Mouse (Mus musculus) midbrain, embryonic 11.5 days (tissue): ENCODE measurements around the gene Hap1. TPM values are rescaled to one million over a fixed set of nuclear protein-coding genes. Genes with fewer than 3 reads are reported as not detected.
A peak's percentile ranks its signal among the peaks of the same experiment; 100 is the strongest.

ENCODE experiments used
- ATAC-seq: fragments of 200-750 bp; cut with Nextera tagmentation; 2 replicates; pipeline ENCODE4 v1.8.0; 2017; ENCODE audit warnings: moderate TSS enrichment, moderate library complexity; ENCODE audit not compliant: low FRiP score
- DNase-seq: peaks from one replicate; pipeline ENCODE4 v3.0.0; 2015; ENCODE audit warnings: low spot score; ENCODE audit errors: missing footprints
- H3K27ac ChIP-seq: fragments of 300-500 bp; sonication (generic); 2 replicates; pipeline ENCODE4 v1.5.1; 2014; ENCODE audit warnings: low read depth, low read length
- H3K27me3 ChIP-seq: fragments of 300-500 bp; sonication (generic); 2 replicates; pipeline ENCODE4 v1.6.1; 2014; ENCODE audit warnings: mild to moderate bottlenecking, low read length, moderate library complexity, mixed read lengths; ENCODE audit not compliant: control insufficient read depth, insufficient read depth
- H3K36me3 ChIP-seq: fragments of 300-500 bp; sonication (generic); 2 replicates; pipeline ENCODE4 v1.6.1; 2014; ENCODE audit warnings: mild to moderate bottlenecking, low read length, moderate library complexity, mixed read lengths; ENCODE audit not compliant: control insufficient read depth, insufficient read depth
- H3K4me1 ChIP-seq: fragments of 300-500 bp; sonication (generic); 2 replicates; pipeline ENCODE4 v1.6.1; 2014; ENCODE audit warnings: low read length; ENCODE audit not compliant: control insufficient read depth, insufficient read depth
- H3K4me2 ChIP-seq: fragments of 300-500 bp; sonication (generic); 2 replicates; pipeline ENCODE4 v1.6.1; 2014; ENCODE audit warnings: mild to moderate bottlenecking, moderate library complexity
- H3K4me3 ChIP-seq: fragments of 300-500 bp; sonication (generic); 2 replicates; pipeline ENCODE4 v1.5.1; 2014; ENCODE audit warnings: low read depth, low read length
- H3K9ac ChIP-seq: fragments of 300-500 bp; sonication (generic); 2 replicates; pipeline ENCODE4 v1.6.1; 2014; ENCODE audit warnings: low read length
- H3K9me3 ChIP-seq: fragments of 300-500 bp; sonication (generic); 2 replicates; pipeline ENCODE4 v1.6.1; 2016; ENCODE audit warnings: low read length; ENCODE audit not compliant: control insufficient read depth
- WGBS: fragments of 180-500 bp; shearing (Covaris S2); extraction: QIAGEN DNeasy Blood & Tissue Kit; methylation state at CpG from one replicate; pipeline ENCODE4 v1.1.7; 2014; 5-methylcytosine and 5-hydroxymethylcytosine counted together
- polyA plus RNA-seq: library from polyadenylated mRNA; unstranded; fragments of >200 nt; fragmentation: Nextera tagmentation; extraction: Ambion mirVana; gene quantifications from 2 replicates; pipeline ENCODE4 v1.2.1, GENCODE M21; 2014

The Hap1 gene
- polyA plus RNA-seq, result 16.4 TPM in 2 replicates

DNA sequence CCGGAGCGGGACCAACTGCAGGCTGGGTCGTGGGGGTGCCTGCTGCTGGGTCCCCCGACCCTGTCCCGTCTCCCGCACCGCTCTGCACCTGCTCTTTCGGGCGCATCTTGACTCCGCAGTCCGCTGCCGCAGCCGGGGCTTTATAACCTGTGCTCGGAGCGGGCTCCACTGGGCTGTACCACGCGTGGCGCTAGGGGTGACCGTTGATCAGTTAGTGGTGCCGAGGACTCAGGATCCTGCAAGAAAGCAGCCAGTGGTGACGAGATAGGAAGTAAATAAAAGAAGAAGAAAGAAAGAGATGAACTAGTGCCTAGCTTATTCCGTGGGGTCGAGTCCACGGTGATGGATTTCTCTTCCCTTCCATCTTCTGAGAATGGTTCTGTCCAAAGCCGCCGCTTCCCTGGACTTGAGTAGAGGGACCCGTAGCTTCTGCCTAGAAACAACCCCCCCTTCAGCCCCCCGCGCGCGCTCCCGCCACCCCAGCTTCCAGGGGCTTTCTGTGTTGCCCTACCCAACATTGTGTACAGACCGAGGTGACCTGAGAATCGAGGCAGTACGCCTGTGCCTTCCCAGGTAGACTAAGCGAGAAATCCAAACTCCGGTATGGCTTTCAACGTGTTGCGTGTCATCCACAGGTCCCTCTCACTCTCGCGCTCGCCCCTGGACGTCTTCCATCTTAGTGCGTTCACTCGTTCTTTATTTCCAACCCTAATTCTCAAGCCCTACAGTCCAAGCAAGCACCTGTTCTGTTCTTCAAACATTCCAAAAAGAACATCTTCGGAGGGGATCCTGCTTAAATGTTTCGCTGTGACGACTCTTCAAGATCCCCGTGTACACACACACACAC, at the start of gene Hap1:
Hap1 (minus strand) TSS at position 157 of the 847 bp plus-strand sequence.
- Histone ChIP-seq H3K9ac (peak within 1 kb of the TSS; percentile 73), H3K36me3 (no peaks in the 10 kb centered on the region), H3K27ac (no peak within 1 kb of the TSS), H3K9me3 (no peaks in the 10 kb centered on the region), H3K4me1 (peaks cover 7% of the 10 kb centered on the region), H3K4me2 (peak within 1 kb of the TSS; percentile 99), H3K4me3 (peak within 1 kb of the TSS; percentile 76), H3K27me3 (peaks cover 3% of the 10 kb centered on the region; the same call in 1 of the 2 replicates)
- DNase-seq (peak; percentile 98), ATAC-seq (peak; percentile 78)
- 1% methylated on average over 49 of the region's 49 CpGs for WGBS

DNA sequence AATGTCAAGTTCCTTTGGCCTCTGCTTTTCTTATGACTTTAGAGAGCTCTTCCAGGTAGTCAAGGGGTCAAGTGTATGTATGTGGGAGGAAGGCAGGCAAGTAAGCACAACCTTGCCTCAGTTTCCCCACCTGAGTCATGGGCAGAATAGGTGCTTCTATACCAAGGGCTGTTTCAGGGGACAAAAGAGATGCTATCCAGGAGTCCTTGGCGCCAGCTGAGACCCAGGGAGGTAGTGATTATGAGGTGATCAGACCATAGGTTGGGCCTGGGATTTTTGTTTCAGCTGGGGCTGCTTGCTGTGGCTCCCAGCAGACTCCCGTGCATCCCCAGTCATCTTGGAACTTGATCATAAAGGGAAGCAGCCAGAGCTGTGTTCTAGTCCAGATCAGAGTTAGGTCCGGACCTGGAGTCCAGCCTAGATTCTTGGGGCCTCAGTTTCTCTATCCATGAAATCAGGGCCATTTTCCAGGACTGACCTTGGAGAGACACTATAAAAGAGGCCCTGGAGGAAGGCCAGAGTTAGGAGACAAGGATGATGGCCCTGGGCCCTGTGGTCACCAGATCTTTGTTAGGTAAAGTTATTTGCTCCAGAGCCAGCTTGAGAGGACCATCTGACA, 48.6 kb upstream of the Hap1 start:
- H3K9me3 ChIP-seq, result no peaks in the 10 kb centered on the region
- DNase-seq (no peak), ATAC-seq (no peak)
- 88% methylated on average over 3 of the region's 3 CpGs for WGBS
- no peak overlapping the region for H3K9ac ChIP-seq
- no peaks in the 10 kb centered on the region for H3K4me1 ChIP-seq
- no peaks in the 10 kb centered on the region for H3K27me3 ChIP-seq
- no peak overlapping the region for H3K4me3 ChIP-seq
- no peak overlapping the region for H3K27ac ChIP-seq
- no peak overlapping the region for H3K4me2 ChIP-seq
- no peaks in the 10 kb centered on the region for H3K36me3 ChIP-seq

DNA sequence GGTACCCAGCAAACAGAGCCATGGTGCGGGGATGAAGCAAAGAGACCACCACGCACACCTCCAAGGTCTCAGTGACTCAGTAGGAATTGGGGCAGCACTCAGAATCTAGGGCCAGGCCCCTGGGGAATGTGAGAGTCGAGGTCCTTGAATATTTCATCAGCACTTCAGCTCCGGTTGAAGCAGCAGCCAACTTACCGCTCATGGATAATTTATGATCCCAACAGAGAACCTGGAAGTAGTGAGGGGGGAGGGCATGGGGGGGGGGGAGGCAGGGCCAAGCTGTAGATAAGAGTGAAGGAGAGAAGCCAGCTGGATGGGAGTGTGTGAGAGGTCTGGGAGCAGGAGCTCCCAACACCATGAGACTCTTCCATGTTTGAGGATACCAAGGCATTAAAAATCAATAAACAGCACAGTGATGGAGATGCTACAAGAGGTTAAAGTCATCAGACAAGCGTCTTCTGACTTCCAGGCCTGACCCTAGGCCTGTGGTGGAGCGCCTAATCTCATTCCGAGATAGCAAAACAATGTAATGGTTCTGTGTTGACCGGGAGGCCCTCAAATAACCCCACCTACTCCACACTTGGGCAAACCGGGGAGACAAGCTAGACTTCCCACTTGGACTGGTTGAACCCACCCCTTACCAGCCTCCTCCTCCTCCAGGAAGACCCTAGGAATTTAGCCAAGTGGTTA, 47.7 kb upstream of the Hap1 start:
- no peak for ATAC-seq
- no peaks in the 10 kb centered on the region for H3K4me1 ChIP-seq
- H3K4me2 ChIP-seq, result no peak overlapping the region
- H3K27ac ChIP-seq, result no peak overlapping the region
- no peak overlapping the region for H3K9ac ChIP-seq
- no peaks in the 10 kb centered on the region for H3K36me3 ChIP-seq
- no peaks in the 10 kb centered on the region for H3K9me3 ChIP-seq
- DNase-seq, result no peak
- 74% methylated on average over 10 of the region's 10 CpGs for WGBS
- no peak overlapping the region for H3K4me3 ChIP-seq
- H3K27me3 ChIP-seq, result no peaks in the 10 kb centered on the region

DNA sequence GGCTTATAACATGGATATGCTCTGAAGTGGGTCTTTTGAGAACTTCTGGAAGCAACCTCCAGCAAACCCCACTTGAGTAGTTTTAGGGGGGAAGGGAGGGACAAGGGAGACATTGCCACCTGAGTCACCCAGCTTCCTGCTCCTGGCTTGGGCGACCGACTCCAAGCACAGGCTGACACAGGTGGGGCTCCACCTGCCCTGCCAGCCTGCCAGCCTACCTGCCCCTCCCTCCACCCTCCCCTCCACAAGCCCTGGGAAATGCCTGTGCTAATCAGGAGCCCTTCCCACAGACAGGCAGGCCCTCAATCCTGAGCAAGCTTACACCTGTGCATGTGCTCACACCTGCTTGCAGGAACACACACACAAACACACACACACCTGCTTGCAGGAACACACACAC, 46.8 kb upstream of the Hap1 start:
- H3K9ac ChIP-seq, result no peak overlapping the region
- H3K4me1 ChIP-seq, result no peaks in the 10 kb centered on the region
- no peak for ATAC-seq
- DNase-seq, result no peak
- no peak overlapping the region for H3K4me2 ChIP-seq
- no peak overlapping the region for H3K27ac ChIP-seq
- H3K27me3 ChIP-seq, result no peaks in the 10 kb centered on the region
- H3K9me3 ChIP-seq, result no peaks in the 10 kb centered on the region
- H3K36me3 ChIP-seq, result no peaks in the 10 kb centered on the region
- 67% methylated on average over 2 of the region's 2 CpGs for whole genome bisulfite sequencing
- H3K4me3 ChIP-seq, result no peak overlapping the region

DNA sequence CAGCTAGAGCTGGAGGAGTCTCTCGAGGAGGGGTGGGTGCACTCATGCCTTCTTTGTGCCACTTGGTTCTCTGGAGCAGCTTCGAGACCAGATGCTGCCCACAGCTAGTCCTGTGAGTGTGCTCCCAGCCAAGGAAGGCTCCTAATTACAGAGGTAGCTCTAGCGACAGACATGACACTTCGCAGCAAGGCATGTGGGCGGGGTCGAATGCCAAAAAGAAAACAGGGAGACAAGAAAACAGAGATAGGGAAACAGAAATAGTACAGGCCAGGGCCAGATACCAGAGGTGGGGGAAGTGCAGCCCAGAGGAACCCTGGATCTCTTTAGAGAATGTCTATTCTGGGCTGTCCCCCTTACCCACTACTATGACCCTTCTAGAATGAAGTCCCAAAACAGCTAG, 46.3 kb upstream of the Hap1 start:
- Histone ChIP-seq H3K4me1 (no peaks in the 10 kb centered on the region), H3K27me3 (peaks cover 2% of the 10 kb centered on the region; the same call in 1 of the 2 replicates), H3K4me2 (no peak overlapping the region), H3K9ac (no peak overlapping the region), H3K36me3 (no peaks in the 10 kb centered on the region), H3K4me3 (no peak overlapping the region), H3K27ac (no peak overlapping the region), H3K9me3 (no peaks in the 10 kb centered on the region)
- ATAC-seq (no peak), DNase-seq (no peak)
- 37% methylated on average over 6 of the region's 6 CpGs for WGBS

DNA sequence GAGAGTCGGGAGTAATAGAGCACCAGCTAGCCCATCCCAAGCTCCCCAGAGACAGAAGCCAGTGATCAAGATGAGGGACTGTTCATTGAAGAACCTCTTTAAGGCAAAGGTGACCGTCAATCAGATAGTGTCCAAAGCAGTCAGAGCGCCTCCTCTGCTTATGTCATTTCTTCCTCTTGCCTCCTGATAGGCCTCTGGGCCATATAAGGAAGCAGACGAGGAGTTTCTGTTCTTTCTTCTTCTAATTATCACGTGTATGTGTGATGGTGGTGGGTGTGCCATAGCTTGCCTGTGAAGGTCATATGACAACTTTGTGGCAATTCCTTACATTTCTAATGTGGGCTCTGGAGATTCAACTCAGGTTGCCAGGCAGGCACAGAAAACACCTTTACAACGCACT, 44.9 kb upstream of the Hap1 start:
- H3K4me3 ChIP-seq, result no peak overlapping the region
- WGBS, result 80% methylated on average over 6 of the region's 6 CpGs

DNA sequence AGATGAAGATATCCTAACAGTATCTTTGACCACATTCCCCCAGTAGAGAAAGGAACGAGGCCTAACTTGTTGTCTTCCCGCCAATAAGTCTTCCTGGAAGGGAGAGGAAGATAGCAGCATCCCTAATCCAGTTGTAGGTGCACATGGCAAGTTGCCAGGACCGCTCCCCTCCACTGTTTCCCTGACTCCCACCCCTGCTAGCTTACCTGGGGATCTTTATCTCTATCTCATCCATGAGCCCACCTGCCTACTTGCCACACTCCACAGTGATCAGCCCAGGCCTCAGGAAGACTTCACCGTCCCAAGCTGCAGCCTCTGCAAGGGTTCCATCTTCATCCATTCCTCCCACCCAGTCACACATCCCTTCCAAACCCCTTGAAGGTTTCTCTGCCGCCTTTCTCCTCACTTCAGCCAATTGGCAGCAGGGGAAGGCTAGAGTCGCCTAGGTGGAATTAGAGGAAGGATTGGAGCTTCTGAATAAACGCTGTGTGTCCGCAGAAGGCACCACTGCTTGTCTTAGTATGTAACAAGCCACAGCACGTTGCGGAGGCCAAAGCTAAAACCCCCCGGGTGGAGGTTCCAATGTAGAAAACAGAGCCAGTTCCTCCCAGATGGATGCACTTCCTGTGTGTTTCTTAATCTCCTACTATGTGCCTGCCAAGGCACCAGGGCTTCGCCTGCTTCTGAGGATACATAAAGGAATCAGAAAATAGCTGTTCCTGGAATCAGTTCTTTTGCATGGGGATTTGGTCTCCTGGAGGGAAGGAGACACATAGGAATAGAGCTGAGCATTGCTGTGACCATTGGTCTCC, 44.0 kb upstream of the Hap1 start:
- H3K4me1 ChIP-seq, result 0 out of 2 replicates have a peak, but pooled peaks cover 3% of the 10 kb centered on the region
- no peak for ATAC-seq
- no peak overlapping the region for H3K4me2 ChIP-seq
- no peak overlapping the region for H3K27ac ChIP-seq
- no peaks in the 10 kb centered on the region for H3K36me3 ChIP-seq
- no peaks in the 10 kb centered on the region for H3K9me3 ChIP-seq
- WGBS, result 78% methylated on average over 12 of the region's 12 CpGs
- no peak overlapping the region for H3K9ac ChIP-seq
- DNase-seq, result no peak
- peaks cover 20% of the 10 kb centered on the region for H3K27me3 ChIP-seq
- H3K4me3 ChIP-seq, result no peak overlapping the region

More for the DNA sequence above, 44.9 kb upstream of the Hap1 start:
- Histone ChIP-seq H3K9me3 (no peaks in the 10 kb centered on the region), H3K36me3 (no peaks in the 10 kb centered on the region), H3K9ac (no peak overlapping the region), H3K4me2 (no peak overlapping the region), H3K4me1 (0 out of 2 replicates have a peak, but pooled peaks cover 3% of the 10 kb centered on the region), H3K27me3 (peaks cover 16% of the 10 kb centered on the region), H3K27ac (no peak overlapping the region)
- no peak for ATAC-seq
- no peak for DNase-seq

DNA sequence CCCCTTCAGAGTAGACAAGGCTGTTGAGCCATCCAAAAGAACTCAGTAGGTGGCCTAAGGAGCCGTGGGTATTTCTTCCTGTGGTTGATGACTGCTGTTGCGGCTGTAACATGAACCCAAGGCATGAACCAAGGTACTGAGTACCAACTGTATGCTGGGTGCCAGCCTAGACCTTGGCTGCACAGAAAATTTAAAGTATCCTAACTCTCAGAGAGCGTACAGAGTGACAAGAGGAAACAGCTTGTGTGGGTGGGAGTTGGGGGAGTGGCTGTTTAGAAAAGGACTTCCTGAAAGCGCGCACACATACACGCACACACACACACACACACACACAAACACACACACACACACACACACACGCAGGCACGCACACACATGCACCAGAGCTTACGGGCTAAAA, 43.4 kb upstream of the Hap1 start:
- Histone ChIP-seq H3K36me3 (no peaks in the 10 kb centered on the region), H3K27ac (no peak overlapping the region), H3K9ac (no peak overlapping the region), H3K9me3 (no peaks in the 10 kb centered on the region), H3K4me1 (0 out of 2 replicates have a peak, but pooled peaks cover 3% of the 10 kb centered on the region), H3K4me2 (no peak overlapping the region), H3K27me3 (peaks cover 21% of the 10 kb centered on the region), H3K4me3 (no peak overlapping the region)
- WGBS, result 83% methylated on average over 9 of the region's 9 CpGs
- no peak for ATAC-seq
- DNase-seq, result no peak
